Mouse (Mus musculus) lung, postnatal 36 days (tissue): Measurements from ENCODE around the gene Foxred1.
A peak's percentile ranks its signal among the peaks of the same experiment; 100 is the strongest.

Experiments
- DNase-seq: peaks from one replicate; pipeline ENCODE4 v3.0.0; 2022; ENCODE audit warnings: mixed read lengths

The Foxred1 gene

GRCm38 (mm10) chr9:35210542-35211474 lies at the start of gene Foxred1:
Gene Foxred1 (minus strand): TSS chr9:35211055.
- peak; percentile 100 for DNase-seq

GRCm38 (mm10) chr9:35257365-35257764 lies 46.5 kb upstream of the Foxred1 start:
- DNase-seq: no peak

GRCm38 (mm10) chr9:35249476-35249875 lies 38.6 kb upstream of the Foxred1 start:
- no peak for DNase-seq

- DNase-seq: no peak
These were observed 36.5 kb upstream of the Foxred1 start for GRCm38 (mm10) chr9:35247405-35247804.

DNA sequence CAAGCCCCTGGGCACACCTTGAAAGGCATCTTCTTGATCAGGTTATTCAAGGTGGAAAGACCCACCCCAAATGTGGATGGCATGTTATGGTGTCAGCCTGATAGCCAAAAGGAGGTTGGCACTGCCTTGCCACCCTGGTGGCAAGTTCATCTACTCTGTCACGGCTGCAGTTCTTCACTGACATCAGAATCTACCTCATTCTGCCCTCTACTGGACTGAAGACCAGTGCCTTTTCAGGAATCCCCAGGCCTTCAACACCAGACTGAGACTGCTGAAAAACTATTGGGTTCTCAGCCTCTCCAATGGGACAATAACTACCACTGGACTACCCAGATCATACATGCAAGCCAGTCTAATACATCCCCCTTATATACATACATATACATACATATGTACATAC lies 28.9 kb upstream of the Foxred1 start:
- DNase-seq: peak; percentile 29

DNA sequence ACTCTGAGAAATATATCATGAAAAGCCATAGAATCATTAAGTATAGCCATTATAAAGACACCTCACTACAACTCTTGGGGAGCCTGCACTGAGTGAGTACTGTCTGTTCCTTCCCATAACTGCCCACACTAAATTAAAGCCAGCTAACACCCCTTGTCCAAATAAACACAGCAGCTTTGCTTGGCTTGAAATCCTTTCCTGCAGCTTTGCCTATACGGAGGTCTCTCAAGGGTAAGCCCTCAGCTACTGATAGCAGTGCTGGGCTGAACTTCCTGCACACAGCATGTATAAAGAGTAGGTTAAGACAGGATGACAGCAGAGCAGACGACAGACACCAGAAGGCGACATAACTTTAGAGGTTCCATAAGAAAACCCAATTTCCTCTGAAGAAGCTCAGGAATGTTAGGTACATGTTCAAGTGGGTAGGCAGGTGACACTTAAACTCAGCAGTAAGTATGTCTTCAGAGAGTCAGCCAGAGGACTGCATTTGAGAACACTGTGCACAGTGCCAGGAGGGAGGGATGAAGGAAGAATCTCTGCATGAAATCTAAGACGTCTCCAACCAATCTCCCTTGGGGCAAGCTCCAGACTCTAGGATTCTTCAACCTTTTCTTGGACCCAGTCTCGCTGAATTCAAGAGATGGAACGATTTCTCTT lies 28.2 kb upstream of the Foxred1 start:
- peak; percentile 32 for DNase-seq

GRCm38 (mm10) chr9:35238371-35238770 lies 27.5 kb upstream of the Foxred1 start:
- no peak for DNase-seq

GRCm38 (mm10) chr9:35235996-35236395 lies 25.1 kb upstream of the Foxred1 start:
- DNase-seq: no peak

DNA sequence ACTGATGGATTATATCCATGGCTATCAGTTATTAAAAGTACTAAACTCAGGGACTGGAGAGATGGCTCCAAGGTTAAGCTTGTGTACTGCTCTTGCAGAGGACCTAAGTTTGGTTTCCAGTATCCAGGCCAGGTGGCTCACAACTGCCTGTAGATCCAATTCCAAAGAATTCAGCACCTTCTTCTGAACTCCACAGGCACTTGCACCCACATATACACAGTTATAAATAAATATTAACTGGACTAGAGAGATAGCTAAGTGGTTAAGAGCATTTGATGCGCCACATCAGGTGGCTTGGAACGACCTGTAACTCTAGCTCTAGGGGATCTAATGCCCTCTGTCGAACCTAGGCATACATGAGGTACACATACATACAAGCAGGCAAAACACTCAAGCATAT lies 17.8 kb upstream of the Foxred1 start:
- no peak for DNase-seq

DNA sequence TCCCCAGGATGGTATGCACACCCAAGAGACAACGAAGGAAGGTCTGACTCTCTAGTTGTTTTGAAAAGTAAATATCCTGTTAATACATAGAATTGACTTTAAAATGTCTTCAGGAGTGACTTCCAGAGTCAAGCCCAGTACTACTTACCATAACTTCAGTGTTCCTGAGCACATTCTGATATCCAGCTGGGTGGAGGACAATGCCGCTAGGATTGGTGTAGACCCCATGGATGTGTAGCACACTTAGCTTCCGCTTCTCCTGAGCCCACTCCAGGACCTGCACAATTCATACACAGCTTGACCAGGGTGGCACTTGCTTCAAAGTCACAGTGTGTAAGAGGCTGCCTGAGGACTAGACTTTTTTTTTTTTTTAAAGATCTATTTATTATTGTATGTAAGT lies 12.6 kb upstream of the Foxred1 start:
- no peak for DNase-seq

DNA sequence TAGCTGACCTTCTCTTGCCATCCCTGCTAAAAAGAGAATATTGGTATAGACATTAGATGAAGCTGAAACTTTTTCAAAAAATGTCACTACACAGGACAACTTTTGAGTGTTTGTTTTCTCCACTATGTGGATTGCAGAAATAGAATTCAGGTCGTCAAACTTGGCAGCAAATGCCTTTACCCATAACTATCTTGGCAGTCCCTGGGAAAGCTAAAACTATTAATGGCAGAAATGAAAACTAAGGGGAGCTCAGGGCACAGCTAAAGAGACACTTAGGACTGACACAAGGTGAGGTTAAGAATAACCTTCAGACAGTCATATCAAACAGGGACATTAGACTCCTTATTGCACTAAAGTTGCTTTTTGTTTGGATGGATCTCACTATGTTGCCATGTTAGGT lies 7.1 kb upstream of the Foxred1 start:
- DNase-seq: no peak

- DNase-seq: no peak
These were observed 987 bp upstream of the Foxred1 start for GRCm38 (mm10) chr9:35211573-35212511.

- no peak for DNase-seq
These were observed 6.4 kb downstream of the Foxred1 start for GRCm38 (mm10) chr9:35204421-35204820.

- peak; percentile 20 for DNase-seq
These were observed 7.3 kb downstream of the Foxred1 start for GRCm38 (mm10) chr9:35203536-35203935.

GRCm38 (mm10) chr9:35200529-35201060 lies 10.3 kb downstream of the Foxred1 start:
- DNase-seq: no peak

DNA sequence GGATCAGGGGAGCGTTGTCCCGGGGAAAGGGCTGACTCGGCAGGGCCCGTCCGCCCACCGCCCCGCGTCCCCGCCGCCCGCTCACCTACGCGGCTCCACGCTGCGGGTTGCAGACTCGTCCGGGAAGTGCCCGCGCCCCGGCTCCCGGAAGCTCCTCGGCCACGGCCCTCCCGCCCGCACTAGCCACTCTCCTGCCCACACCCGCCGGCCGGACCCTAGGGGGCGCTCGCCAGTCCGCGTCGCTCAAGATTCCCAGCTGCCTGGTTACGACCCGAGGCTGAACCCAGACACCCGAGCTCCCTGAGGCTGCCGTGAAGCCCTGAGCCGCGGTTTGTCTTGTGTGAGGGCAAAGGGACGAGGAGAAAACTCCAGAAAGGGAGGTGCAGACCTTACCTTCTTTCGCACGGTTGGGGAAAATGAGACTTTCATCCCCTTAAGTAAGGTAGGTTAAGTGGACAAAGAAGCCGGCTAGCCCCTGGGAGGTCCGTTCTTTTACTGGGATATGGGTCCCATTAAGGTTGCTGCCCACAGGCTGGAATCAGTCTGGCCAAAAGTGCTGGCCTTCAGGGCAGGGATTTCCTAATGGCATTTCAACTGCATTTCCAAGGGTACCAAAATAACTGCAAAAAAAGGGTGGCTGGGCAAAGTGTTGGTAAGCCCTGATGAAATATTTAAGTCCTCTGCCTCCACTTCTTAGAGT lies 10.9 kb downstream of the Foxred1 start, which contains the start of the genes Srpr and Tirap:
Srpr (plus strand) TSS at position 404 of the 700 bp plus-strand sequence.
Tirap (minus strand) TSS at position 520 of the 700 bp plus-strand sequence.
- peak; percentile 95 for DNase-seq

DNA sequence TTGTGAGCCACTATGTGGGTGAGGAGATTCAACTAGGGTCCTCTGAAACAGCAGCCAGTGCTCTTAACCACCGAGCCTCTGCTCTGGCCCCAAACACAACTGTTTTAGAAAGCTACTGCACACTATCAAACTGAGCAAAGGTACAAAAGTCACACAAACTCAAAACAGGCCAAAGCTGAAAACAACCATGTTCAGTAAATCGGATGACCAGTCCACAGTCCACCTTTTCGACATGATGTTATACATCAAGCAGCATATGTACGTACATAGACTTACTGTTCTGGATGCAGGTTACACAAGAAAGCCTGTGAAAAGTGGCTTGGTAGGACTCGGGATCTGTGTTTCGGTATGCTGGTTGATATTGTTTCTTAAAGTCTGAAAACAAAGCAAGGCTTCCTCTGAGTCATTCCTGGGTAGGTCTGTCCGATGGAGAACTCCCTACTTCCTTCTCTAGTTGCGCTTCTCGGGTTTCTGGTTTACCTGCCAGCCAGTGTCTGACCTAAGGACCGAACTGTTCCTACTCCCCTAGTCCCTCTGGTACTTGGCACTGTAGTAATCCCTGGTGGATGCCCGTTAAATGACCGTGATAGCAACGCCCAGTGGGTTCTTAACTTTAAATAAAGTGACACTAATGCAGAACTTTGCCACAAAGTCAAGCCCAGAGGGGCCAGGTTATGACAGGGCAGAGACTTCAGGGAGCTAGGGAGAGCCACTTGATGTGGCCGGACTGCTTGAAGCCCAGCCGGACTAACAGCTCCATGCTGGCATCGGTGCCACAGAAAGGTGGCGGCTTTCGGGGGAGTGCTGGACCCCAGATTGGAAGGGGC lies 11.7 kb downstream of the Foxred1 start:
- DNase-seq: no peak

GRCm38 (mm10) chr9:35198351-35198750 lies 12.5 kb downstream of the Foxred1 start:
- DNase-seq: no peak

GRCm38 (mm10) chr9:35197625-35198024 lies 13.2 kb downstream of the Foxred1 start:
- no peak for DNase-seq

DNA sequence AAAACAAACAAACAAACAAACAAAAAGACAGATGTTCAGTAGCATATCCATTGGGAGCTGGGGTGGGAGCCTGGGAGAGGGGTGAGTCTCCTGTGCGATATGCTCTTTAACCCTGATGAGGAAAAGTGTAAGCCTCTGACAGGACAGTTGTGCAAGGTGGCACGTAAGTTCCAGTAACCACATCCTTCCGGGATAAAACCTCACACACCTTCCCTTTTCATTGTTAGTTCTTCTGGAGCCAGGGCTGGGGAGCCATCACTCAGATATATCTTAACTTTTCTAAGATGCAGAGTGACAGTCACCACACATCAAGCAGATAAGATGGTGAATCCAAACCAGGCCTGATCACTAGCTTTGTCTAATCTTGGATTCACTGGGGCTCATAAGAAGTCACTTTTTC lies 16.8 kb downstream of the Foxred1 start:
- no peak for DNase-seq
